Mouse (Mus musculus): ENCODE data around the gene Myo18a. TPM values are rescaled to one million over a fixed set of nuclear protein-coding genes. Genes with fewer than 3 reads are reported as not detected.
"Not testable (repeated sequence)": the region's sequence is repeated elsewhere in the genome, so short reads cannot be mapped to it uniquely, and the experiment has no call there.

The Myo18a gene
- polyA plus RNA-seq, 1 experiment from 2014 or later: 154 TPM

- not testable (repeated sequence) for H3K36me3 ChIP-seq; ATAC-seq (ENCODE audit: insufficient number of reproducible peaks, low FRiP score); H3K4me1 ChIP-seq (replicated peaks); H3K27ac ChIP-seq (ENCODE audit: poor library complexity, severe bottlenecking); H3K4me3 ChIP-seq; H3K9me3 ChIP-seq (replicated peaks); H3K9ac ChIP-seq; H3K4me2 ChIP-seq; H3K27me3 ChIP-seq (replicated peaks)
- 89% methylated on average over 14 of the region's 15 CpGs for WGBS
Measured at GRCm38 (mm10) chr11:77747103-77747502, 15.9 kb upstream of the Myo18a start.

- Histone ChIP-seq H3K9me3 (replicated peaks) (no peaks in the 10 kb centered on the region), H3K36me3 (no peaks in the 10 kb centered on the region), H3K4me1 (replicated peaks) (no peaks in the 10 kb centered on the region), H3K4me3 (no peak overlapping the region), H3K27me3 (replicated peaks) (no peaks in the 10 kb centered on the region), H3K27ac (ENCODE audit: poor library complexity, severe bottlenecking) (no peak overlapping the region), H3K4me2 (no peak overlapping the region), H3K9ac (no peak overlapping the region)
- WGBS: 82% methylated on average over 5 of the region's 5 CpGs
- ATAC-seq (ENCODE audit: insufficient number of reproducible peaks, low FRiP score): no peak
Measured at GRCm38 (mm10) chr11:77748996-77749395, 14.1 kb upstream of the Myo18a start.

- Histone ChIP-seq H3K4me1 (replicated peaks) (no peaks in the 10 kb centered on the region), H3K9me3 (replicated peaks) (no peaks in the 10 kb centered on the region), H3K9ac (no peak overlapping the region), H3K27ac (ENCODE audit: poor library complexity, severe bottlenecking) (no peak overlapping the region), H3K36me3 (no peaks in the 10 kb centered on the region), H3K4me2 (no peak overlapping the region), H3K27me3 (replicated peaks) (no peaks in the 10 kb centered on the region; the same call in 1 of the 2 replicates), H3K4me3 (no peak overlapping the region)
- 55% methylated on average over 5 of the region's 5 CpGs for WGBS
- no peak for ATAC-seq (ENCODE audit: insufficient number of reproducible peaks, low FRiP score)
Measured at GRCm38 (mm10) chr11:77752525-77752924, 10.5 kb upstream of the Myo18a start.

GRCm38 (mm10) chr11:77753469-77753868 lies 9.6 kb upstream of the Myo18a start:
- H3K4me3 ChIP-seq: no peak overlapping the region

GRCm38 (mm10) chr11:77760031-77760430 lies 3.0 kb upstream of the Myo18a start:
- Histone ChIP-seq H3K4me2 (no peak overlapping the region), H3K9ac (no peak overlapping the region), H3K27ac (ENCODE audit: poor library complexity, severe bottlenecking) (no peak overlapping the region), H3K36me3 (no peaks in the 10 kb centered on the region), H3K9me3 (replicated peaks) (no peaks in the 10 kb centered on the region), H3K4me1 (replicated peaks) (peaks cover 17% of the 10 kb centered on the region), H3K27me3 (replicated peaks) (no peaks in the 10 kb centered on the region), H3K4me3 (no peak overlapping the region)
- no peak for ATAC-seq (ENCODE audit: insufficient number of reproducible peaks, low FRiP score)
- WGBS: 73% methylated on average over 4 of the region's 4 CpGs

More at GRCm38 (mm10) chr11:77753469-77753868, 9.6 kb upstream of the Myo18a start:
- Histone ChIP-seq H3K36me3 (no peaks in the 10 kb centered on the region), H3K27ac (ENCODE audit: poor library complexity, severe bottlenecking) (no peak overlapping the region), H3K4me2 (no peak overlapping the region), H3K9me3 (replicated peaks) (no peaks in the 10 kb centered on the region), H3K9ac (no peak overlapping the region), H3K27me3 (replicated peaks) (no peaks in the 10 kb centered on the region; the same call in 1 of the 2 replicates), H3K4me1 (replicated peaks) (no peaks in the 10 kb centered on the region)
- 50% methylated on average over 3 of the region's 3 CpGs for WGBS
- no peak for ATAC-seq (ENCODE audit: insufficient number of reproducible peaks, low FRiP score)

GRCm38 (mm10) chr11:77763673-77764340 lies 761 bp downstream of the Myo18a start:
- Histone ChIP-seq H3K36me3 (no peaks in the 10 kb centered on the region), H3K9ac (peak overlapping the region; percentile 94), H3K27ac (ENCODE audit: poor library complexity, severe bottlenecking) (peak overlapping the region; percentile 71), H3K9me3 (replicated peaks) (no peaks in the 10 kb centered on the region), H3K4me3 (peak overlapping the region; percentile 88), H3K27me3 (replicated peaks) (no peaks in the 10 kb centered on the region), H3K4me1 (replicated peaks) (peaks cover 39% of the 10 kb centered on the region), H3K4me2 (peak overlapping the region; percentile 89)
- ATAC-seq (ENCODE audit: insufficient number of reproducible peaks, low FRiP score): 0 out of 2 replicates have a peak, but pooled peaks have one; percentile 9
- WGBS: 4% methylated on average over 26 of the region's 26 CpGs

GRCm38 (mm10) chr11:77764694-77765458 lies 1.8 kb downstream of the Myo18a start:
- Histone ChIP-seq H3K9ac (0 out of 2 replicates have a peak overlapping the region, but pooled peaks have one; percentile 94), H3K27ac (ENCODE audit: poor library complexity, severe bottlenecking) (peak overlapping the region; percentile 44)
- peak; percentile 45 for ATAC-seq (ENCODE audit: insufficient number of reproducible peaks, low FRiP score)

GRCm38 (mm10) chr11:77765459-77765777 lies 2.4 kb downstream of the Myo18a start:
- H3K9me3 ChIP-seq (replicated peaks): no peaks in the 10 kb centered on the region
- H3K27ac ChIP-seq (ENCODE audit: poor library complexity, severe bottlenecking): peak overlapping the region; percentile 44
- no peak overlapping the region for H3K9ac ChIP-seq
- no peaks in the 10 kb centered on the region for H3K36me3 ChIP-seq
- H3K4me1 ChIP-seq (replicated peaks): peaks cover 45% of the 10 kb centered on the region
- peak overlapping the region; percentile 89 for H3K4me2 ChIP-seq
- ATAC-seq (ENCODE audit: insufficient number of reproducible peaks, low FRiP score): no peak
- H3K4me3 ChIP-seq: no peak overlapping the region
- no peaks in the 10 kb centered on the region for H3K27me3 ChIP-seq (replicated peaks)
- 44% methylated on average over 4 of the region's 4 CpGs for WGBS

More at GRCm38 (mm10) chr11:77764694-77765458, 1.8 kb downstream of the Myo18a start:
- Histone ChIP-seq H3K4me2 (peak overlapping the region; percentile 89), H3K36me3 (no peaks in the 10 kb centered on the region), H3K4me3 (peak overlapping the region; percentile 88; the same call in 1 of the 2 replicates), H3K9me3 (replicated peaks) (no peaks in the 10 kb centered on the region), H3K27me3 (replicated peaks) (no peaks in the 10 kb centered on the region), H3K4me1 (replicated peaks) (peaks cover 44% of the 10 kb centered on the region)
- WGBS: 53% methylated on average over 9 of the region's 9 CpGs

GRCm38 (mm10) chr11:77766351-77767001 lies 3.4 kb downstream of the Myo18a start:
- H3K27ac ChIP-seq (ENCODE audit: poor library complexity, severe bottlenecking): peak overlapping the region; percentile 69
- ATAC-seq (ENCODE audit: insufficient number of reproducible peaks, low FRiP score): peak; percentile 61
- H3K36me3 ChIP-seq: no peaks in the 10 kb centered on the region
- no peaks in the 10 kb centered on the region for H3K27me3 ChIP-seq (replicated peaks)
- WGBS: under 1% methylated on average over 35 of the region's 35 CpGs
- peak overlapping the region; percentile 89 for H3K4me2 ChIP-seq
- H3K9me3 ChIP-seq (replicated peaks): no peaks in the 10 kb centered on the region
- H3K9ac ChIP-seq: peak overlapping the region; percentile 69
- H3K4me3 ChIP-seq: peak overlapping the region; percentile 50
- peaks cover 45% of the 10 kb centered on the region for H3K4me1 ChIP-seq (replicated peaks)

- ATAC-seq (ENCODE audit: insufficient number of reproducible peaks, low FRiP score): no peak
- no peak overlapping the region for H3K4me3 ChIP-seq
- no peak overlapping the region for H3K27ac ChIP-seq (ENCODE audit: poor library complexity, severe bottlenecking)
- no peaks in the 10 kb centered on the region for H3K27me3 ChIP-seq (replicated peaks)
- H3K36me3 ChIP-seq: no peaks in the 10 kb centered on the region; the same call in 1 of the 2 replicates
- no peaks in the 10 kb centered on the region for H3K9me3 ChIP-seq (replicated peaks)
- whole genome bisulfite sequencing: 80% methylated on average over 4 of the region's 4 CpGs
- H3K9ac ChIP-seq: no peak overlapping the region
- H3K4me2 ChIP-seq: no peak overlapping the region
- peaks cover 45% of the 10 kb centered on the region for H3K4me1 ChIP-seq (replicated peaks)
Measured at GRCm38 (mm10) chr11:77769496-77769895, 6.5 kb downstream of the Myo18a start.

- H3K4me1 ChIP-seq (replicated peaks): peaks cover 36% of the 10 kb centered on the region
- no peaks in the 10 kb centered on the region; the same call in 1 of the 2 replicates for H3K36me3 ChIP-seq
- no peak overlapping the region for H3K4me3 ChIP-seq
- no peak for ATAC-seq (ENCODE audit: insufficient number of reproducible peaks, low FRiP score)
- no peak overlapping the region for H3K9ac ChIP-seq
- no peak overlapping the region for H3K4me2 ChIP-seq
- no peaks in the 10 kb centered on the region for H3K9me3 ChIP-seq (replicated peaks)
- 58% methylated on average over 8 of the region's 8 CpGs for WGBS
- no peak overlapping the region for H3K27ac ChIP-seq (ENCODE audit: poor library complexity, severe bottlenecking)
- no peaks in the 10 kb centered on the region for H3K27me3 ChIP-seq (replicated peaks)
Measured at GRCm38 (mm10) chr11:77770346-77770745, 7.3 kb downstream of the Myo18a start.
